Mouse (Mus musculus): ENCODE measurements at regions not wholly inside any gene's neighbourhood (a gene's known extent, or its start where the extent isn't known, plus 50 kb on each side); places are given as distances from the start of the nearest gene placed in this dataset.

DNA sequence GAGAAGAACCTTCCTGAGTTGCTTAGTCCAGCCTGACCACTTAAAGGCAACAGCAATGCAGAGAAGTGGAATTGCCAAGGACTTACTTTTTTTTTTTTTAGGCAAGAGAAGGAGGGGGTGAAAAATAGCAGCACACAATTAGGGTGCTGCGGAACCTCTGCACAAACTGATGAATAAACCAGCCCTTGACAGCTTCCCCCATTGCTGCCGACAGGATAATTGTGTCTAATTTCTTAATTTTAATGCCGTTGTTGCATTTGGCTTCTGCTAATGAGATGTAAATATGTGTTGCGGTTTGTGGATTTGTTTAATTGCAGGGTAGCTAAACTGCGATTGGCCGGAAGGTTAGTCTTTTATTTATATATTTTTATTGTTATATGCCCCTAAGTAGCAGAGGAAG is 157.5 kb upstream of the B3gat1 start:
- no peak for DNase-seq (ENCODE audit: low read depth)

DNA sequence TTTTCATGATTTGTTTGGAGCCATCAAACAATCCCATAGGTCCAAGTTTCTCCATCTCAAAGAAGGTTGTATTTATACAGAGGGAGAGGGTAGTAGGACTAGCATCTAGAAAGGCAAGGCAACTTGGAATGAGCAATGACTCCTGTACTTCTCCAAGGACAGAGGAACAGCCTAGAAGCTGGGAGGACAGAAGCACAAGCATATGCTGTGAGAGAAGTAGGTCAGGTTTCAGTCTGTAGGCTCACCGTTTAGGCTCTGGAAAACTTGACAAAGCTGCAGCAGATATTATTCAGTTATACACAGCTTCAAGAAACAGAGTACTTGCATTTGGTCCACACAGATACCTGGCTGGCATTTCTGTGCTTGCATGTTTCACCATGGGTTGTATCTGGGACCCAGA is 131.5 kb upstream of the B3gat1 start:
- no peak for DNase-seq (ENCODE audit: low read depth)

DNA sequence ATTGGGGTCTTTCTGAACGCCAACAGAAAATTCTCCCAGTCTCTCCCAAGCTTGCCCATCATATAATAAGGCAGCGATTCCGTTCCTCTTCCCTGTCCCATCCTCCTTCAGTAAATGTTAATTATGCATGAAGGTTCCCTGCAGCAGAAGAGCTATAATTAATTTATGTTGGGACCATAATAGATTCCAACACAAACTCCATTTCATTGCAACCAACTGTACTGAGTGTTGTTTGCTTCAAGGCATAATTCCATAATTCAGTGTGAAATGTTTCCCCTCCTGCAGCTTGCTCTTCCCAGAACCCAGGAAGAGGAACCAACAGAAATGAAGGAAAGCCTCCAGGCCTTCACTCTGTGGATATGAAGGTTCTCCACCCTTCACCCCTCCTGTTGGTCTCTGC is 129.0 kb upstream of the B3gat1 start:
- no peak for DNase-seq (ENCODE audit: low read depth)

DNA sequence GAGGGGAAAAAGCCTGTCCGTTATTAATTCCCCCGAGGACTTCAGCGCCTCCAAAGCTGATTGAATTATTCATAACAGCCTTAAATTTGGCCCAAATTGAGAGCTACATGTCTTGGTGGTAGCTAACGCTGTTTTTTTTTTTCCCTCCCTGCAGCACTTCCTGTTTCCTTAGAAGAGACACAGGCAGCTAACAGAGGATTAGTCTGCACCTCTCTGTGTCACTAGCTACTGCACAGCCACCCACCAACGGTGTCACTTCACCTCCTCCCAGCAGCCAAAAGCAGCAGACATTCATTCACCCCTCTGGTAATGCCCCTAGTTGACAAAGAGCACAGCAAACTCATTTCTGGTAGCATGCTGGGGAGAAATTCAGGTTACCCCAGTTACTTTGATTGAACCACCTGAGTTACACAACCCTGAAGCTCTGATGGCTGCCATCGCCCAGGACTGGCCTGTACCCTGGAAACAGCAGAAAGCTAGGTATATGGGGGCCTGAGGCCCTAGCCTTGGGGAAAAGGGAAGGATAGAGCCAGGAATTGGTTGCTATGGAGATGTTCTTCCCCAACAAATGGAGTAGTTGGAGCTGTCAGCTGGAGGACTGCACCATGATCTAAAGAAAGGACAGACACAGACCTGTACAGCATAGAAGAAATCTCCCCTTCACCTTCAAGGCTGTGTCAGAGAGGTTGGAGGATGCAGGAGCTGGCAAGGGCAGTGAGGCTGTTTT is 121.7 kb upstream of the B3gat1 start:
- no peak for DNase-seq (ENCODE audit: low read depth)

DNA sequence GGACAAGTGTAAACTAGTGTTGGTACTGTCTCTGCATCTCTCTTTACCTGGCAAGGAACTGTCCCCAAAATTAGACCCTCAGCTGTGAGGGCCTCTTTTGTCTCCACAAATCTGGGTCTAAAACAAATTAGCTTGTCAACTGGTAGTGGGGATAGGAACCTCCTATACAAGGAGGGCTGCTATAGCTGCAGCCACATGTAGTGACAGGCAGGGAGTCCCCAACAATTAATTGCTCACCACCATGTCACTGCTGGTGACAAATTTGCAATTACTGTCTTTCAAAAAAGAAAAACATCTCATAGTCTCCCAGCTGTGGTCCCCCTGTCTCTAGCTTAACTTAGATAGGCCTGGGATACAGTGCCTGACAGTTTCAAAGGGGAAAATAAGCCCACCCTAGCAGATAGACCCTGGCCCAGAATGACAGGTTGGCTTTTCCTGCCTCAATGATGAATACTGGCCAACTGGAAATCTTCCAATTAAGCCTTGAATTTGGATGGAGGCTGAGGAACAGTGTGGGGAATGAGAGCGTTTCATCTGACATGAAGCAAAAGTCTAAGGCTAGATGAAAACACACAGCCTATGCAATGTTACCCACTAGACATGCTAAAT is 110.6 kb upstream of the B3gat1 start:
- DNase-seq (ENCODE audit: low read depth): no peak

DNA sequence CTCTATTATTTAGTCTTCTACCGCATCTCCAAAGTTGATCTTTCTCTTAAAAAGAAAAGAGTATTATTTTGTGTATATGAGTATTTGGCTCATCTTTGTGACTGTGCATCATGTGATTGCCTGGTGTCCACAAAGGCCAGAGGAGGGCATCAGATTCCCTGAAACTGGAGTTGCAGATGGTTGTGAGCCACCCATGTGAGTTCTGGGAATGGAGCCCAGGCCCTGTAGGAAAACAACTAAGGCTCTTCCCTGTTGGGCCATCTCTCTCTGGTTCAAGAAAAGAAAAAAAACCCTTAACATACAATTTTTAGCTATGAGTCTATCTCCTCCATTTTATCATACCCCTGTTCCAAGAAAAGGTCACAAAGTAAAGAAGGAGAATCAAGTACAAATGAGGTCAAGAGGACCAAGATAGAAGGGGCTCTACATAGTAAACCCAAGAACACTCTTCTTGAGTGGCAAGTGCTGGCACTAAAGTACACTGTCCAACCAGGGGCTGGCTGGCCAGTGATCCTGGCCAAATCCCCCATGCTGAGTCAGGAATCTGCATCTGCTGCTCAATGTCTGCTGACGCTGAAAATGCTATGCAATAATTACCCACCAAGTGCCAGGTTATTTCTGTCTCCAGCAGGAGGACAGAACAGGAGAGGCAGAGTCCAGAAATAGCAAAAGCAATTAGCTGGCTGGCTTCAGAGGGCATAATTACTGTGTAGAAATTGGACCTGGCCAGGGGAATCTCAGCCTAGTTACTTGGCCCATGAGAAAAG is 108.2 kb upstream of the B3gat1 start:
- no peak for DNase-seq (ENCODE audit: low read depth)

DNA sequence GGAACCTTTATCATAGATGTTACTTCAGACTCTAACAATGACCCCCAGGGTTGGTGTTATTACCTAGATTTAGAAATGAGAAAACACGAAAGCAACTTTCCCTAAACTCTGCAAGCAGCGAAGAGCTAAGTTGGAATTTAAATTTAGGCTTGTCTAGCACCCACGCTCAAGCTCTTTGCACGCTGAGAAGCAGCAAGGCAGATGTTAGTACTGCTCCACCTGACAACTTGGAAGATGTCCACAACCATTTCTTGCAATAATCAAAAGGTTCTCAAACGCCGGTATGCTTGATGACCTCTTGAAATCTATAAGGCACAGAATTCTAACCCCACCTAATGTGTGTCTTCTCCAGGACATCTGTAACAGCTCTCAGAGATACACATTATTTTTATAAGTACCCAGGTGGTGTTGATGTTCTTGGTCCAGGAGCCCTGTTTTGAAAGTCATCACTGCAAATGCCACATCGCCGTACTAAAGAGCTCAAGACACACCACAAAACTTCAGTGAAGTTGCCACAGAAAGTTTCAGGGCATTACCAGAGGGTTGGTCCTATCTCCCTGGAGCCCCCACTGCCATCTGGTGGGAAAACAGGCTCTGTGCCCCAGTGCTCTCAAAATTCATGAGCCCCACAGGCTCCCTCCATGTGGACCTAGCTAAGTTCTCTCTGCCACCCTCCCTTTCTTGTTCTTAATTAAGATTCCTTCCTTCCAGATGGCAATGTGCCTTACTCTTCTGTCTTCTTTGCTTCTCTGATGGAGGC is 100.5 kb upstream of the B3gat1 start:
- DNase-seq (ENCODE audit: low read depth): no peak

DNA sequence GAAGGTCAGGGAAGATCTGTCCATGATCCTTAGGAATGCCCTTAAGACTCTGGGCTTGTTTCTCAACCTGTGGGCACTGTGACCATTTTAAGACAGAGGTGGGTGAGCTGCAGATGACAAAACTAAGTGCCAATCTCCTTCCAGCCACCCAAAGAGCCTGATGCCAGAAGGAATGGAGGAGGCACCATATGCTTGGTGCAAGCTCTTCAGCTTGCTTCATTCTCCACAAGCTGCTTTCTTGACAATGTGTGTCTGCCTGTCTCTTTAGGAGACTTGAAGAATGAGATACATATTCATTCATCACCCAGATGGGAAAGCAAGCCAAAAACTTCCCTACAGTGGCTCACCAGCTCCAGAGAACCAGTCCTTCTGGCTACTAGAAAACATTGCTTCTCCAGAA is 98.3 kb upstream of the B3gat1 start:
- DNase-seq (ENCODE audit: low read depth): no peak

DNA sequence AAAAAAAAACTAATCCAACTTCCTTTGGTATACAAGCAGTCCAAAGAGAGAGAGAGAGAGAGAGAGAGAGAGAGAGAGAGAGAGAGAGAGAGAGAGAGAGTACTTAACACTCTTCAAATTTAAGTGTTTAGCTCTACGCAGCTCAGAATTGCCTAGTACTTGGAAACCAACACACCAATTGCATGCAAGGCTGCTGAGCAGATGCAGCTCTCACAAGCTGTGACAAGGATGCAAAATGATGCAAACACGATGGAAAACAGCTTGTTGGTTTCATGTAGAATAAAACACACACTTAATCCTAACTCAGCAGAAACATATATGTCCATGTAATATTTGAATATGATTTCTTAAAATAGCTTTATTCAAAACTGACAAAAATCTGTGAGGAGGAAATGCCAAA is 94.9 kb upstream of the B3gat1 start:
- DNase-seq (ENCODE audit: low read depth): no peak

DNA sequence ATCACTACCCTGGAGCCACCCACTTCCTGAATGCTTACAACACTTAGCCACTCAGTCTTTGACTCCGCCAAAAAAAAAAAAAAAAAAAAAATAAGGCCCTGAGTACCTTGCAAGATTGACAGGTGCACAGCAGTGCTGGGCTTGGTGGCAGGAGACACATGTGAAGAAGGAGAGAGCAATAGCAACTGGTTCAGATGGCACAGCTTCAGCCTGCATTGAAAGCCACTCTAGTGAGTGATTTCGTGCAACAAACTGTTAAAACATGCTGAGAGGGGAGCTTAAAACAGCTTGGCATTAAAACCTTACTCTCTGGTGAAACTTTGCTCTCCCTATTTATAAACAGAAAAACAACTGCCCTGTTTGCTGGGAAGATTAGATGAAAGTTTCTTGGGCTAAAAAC is 91.2 kb upstream of the B3gat1 start:
- DNase-seq (ENCODE audit: low read depth): no peak

DNA sequence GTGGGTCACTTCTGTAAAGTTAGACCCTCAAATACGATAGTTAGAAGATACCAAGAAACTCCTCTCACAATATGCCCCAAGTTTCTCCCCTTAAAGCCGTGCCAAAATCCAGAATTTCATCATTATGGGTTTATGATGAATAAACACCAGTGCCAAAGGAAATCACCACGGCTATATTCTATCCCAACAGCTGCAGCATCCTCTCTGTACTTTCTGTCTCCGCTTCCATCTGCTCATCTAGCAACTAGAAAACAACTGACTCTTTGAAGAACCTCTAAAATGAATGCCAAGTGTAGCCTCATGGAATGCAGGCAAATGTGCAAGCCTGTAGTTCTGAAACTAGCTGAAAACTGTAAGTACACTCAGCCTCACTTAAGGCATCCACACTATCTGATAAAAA is 90.7 kb upstream of the B3gat1 start:
- no peak for DNase-seq (ENCODE audit: low read depth)

DNA sequence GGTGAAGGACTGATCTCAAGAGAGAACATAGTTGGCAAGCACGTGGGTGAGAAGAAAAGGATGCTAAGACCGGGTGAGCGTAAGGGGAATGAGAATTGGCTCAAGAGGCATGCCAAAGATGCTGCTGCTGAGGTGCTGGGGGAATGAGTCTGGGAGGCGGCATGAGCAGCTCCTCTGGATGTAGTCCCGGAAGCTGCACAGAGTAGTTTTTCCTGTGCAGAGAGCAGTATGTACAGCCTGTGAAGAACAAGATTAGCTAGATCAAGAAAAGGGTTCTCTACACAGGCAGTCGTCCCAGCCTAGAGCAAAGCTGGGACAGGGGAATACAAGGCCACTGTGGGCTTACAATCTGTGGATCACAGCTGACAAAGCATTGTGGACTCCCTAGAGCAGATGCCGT is 84.0 kb upstream of the B3gat1 start:
- DNase-seq (ENCODE audit: low read depth): no peak

DNA sequence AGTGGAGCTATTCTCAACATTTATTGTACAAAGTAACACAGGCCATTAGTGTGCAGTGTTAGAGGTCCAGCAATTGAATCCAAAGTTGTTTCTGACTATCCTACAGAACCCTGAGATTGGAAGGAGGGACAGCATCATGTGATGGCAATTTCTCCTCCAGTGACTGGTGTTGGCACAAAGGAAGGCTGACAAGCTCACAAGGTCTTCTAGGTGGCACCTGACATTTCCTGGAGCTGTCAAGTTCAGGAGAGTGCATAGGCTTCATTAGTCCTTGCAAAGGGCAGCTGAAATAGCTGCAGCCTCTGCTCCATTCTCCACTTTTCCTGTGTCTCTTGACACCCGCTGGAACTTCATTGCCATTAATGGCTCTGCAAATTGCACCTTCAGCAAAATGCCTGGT is 80.6 kb upstream of the B3gat1 start:
- no peak for DNase-seq (ENCODE audit: low read depth)

DNA sequence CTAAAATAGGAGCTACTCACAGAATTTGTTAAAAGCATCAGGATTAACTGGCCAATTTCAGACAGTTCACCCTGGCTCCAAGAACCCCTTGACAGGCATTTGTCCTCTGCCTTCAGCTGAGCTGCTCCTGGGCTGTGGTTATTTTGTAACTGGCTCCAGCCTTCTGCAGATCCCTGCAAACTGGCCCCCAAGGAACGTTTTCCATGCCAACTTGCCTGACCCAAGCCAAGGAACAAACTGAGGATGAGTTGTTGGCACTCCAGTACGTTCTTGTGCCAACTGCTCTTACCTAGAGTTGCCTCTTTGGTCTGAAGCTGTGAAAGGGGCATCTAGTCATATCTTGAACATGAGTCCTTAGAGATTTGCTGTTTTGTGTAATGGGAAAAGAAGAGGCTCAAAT is 74.2 kb upstream of the B3gat1 start:
- DNase-seq (ENCODE audit: low read depth): no peak

DNA sequence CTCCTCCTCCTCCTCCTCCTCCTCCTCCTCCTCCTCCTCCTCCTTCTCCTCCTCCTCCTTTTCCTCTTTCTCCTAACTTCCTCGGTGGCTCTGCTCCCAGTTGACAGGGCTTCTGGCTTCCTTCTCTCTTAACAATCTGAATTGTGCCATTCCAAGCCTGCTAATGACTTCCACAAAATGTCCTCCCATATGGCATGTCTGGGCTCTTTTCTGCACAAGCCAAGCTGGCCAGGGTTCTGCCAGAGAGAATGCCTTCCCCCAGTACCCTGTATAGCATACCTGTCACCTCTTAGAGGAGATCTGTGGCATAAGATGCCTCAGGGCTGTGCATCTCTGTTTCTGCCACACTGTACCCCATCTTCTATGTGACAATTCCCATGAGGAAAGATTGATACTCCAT is 70.0 kb upstream of the B3gat1 start:
- no peak for DNase-seq (ENCODE audit: low read depth)

DNA sequence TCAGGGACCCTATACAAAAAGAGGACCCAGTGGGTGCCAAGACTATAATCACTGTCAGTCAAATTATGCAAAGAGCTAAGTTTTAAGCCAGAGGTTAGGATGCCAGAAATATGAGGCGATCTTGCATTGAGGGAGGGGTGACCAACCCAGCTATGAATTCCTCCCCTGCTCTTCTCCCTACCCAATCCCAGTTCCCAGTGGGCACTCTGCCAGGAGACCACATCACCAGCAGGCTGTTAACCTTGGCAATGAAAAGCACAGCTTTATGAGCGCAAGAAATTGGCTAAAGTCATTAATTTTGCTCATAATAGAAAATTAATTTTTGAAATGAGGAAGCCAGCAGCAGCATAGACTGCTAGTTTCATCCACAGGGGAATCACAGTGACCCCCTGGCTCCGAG is 65.7 kb upstream of the B3gat1 start:
- no peak for DNase-seq (ENCODE audit: low read depth)

DNA sequence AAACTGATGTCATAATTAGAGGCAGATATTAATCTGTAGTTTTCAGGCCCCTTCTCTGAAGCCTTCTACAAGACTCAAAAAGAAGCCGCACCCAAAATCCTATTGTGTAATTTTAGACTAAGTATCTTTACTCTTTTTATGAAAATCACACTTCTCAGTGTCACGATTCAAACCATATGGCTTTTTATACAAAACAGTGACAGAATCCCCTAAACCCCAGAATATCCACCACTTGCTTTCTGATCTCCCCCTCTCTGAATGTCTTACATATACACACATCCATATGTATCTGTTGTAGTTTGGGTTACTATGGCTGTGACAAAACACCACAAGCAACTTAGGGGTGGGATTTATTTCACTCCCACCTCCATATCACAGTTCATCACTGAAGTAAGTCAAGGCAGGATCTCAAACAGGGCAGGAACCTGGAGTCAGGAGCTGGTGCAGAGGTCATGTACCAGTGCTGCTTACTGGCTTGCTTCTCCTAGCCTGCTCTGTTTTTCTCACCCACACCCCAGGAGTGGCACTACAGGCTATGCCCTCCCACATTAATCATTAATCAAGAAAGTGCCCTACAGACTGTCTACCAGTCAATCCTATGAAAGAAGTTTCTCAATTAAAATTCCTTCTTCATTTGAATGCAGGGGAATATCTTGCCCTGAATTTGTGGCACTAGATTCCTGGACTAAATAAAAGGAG is 59.3 kb upstream of the B3gat1 start:
- no peak for DNase-seq (ENCODE audit: low read depth)

DNA sequence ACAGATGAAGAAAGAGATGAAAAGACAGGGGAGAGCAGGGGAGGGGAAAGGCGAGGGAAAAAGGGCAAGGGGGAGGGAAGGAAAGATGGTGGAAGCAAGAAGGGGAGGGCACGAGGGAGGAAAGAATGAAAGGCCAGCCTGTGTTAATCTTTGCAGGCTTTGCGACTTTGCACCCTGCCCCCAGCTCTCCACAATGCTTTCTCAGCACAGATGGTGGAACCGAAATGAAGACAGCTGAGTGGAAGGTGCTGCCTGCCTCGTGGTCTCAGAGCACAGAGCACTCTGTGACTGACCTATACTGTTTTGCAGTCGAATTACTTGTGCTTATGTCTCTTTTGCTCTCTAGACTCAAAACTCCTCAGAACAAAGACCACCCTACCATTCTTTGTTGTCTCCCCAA is 55.2 kb upstream of the B3gat1 start:
- DNase-seq (ENCODE audit: low read depth): no peak

DNA sequence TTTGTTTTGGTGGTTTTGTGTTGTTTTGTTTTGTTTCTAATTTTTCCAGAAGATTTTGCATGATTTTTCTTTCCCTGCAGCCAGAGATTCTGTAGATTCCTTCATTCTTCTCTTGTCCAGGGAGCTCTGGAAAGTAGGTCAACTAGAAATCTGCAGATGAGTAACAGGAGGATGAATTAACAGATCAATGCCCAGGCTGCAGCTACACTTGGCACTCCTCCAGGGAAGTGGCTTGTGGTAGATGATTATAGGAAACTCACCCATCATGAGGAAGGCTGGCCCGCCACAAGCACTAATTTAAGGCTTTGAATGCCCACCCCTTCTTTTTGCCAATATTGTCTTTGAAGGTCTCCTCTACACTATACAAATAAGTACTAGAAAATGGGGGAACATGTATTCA is 52.0 kb upstream of the B3gat1 start:
- no peak for DNase-seq (ENCODE audit: low read depth)
